Mouse (Mus musculus) myocyte (in vitro differentiated cells): ENCODE data around the gene Slit3. TPM values are rescaled to one million over a fixed set of nuclear protein-coding genes. Genes with fewer than 3 reads are reported as not detected.

Source experiments
- H3K27me3 ChIP-seq: one replicate; pipeline ENCODE4 v1.6.1; 2011; ENCODE audit not compliant: control insufficient read depth, insufficient read depth, insufficient read length
- H3K36me3 ChIP-seq: one replicate; pipeline ENCODE4 v1.6.1; 2011; ENCODE audit not compliant: control insufficient read depth, insufficient read depth
- H3K4me2 ChIP-seq: one replicate; pipeline ENCODE4 v1.6.1; 2011; ENCODE audit warnings: low read depth, control low read depth
- H3K4me3 ChIP-seq: one replicate; pipeline ENCODE4 v1.5.1; 2011; ENCODE audit warnings: mild to moderate bottlenecking, control low read depth, moderate library complexity
- H3K79me2 ChIP-seq: one replicate; pipeline ENCODE4 v1.6.1; 2011; ENCODE audit not compliant: control insufficient read depth, insufficient read depth
- H3ac ChIP-seq: one replicate; pipeline ENCODE4 v1.6.1; 2011; ENCODE audit not compliant: control insufficient read depth, insufficient read length
- CEBPB ChIP-seq: IDR thresholded peaks from 2 replicates; pipeline ENCODE4 v1.6.1; 2011; ENCODE audit warnings: mild to moderate bottlenecking, moderate library complexity; ENCODE audit not compliant: poor library complexity, insufficient read depth, severe bottlenecking
- E2F4 ChIP-seq: IDR thresholded peaks from one replicate; pipeline ENCODE4 v1.6.1; 2011; ENCODE audit warnings: mild to moderate bottlenecking, control low read depth, moderate library complexity; ENCODE audit not compliant: insufficient read depth
- MAX ChIP-seq: IDR thresholded peaks from one replicate; pipeline ENCODE4 v1.6.1; 2011; ENCODE audit warnings: low read depth, mild to moderate bottlenecking, control low read depth
- MYOD1 ChIP-seq, 3 experiments: IDR thresholded peaks; one replicate each; pipeline ENCODE4 v1.6.1; 2011; ENCODE audit warnings: control low read depth in 2 of 3, low read depth in 2 of 3, mild to moderate bottlenecking in 2 of 3, moderate library complexity in 1 of 3; ENCODE audit not compliant: insufficient read length in 2 of 3, control insufficient read depth in 1 of 3
- MYOG ChIP-seq, 3 experiments: IDR thresholded peaks; one replicate each; pipeline ENCODE4 v1.6.1; 2011; ENCODE audit warnings: control low read depth in 2 of 3, low read depth in 2 of 3, mild to moderate bottlenecking in 2 of 3; ENCODE audit not compliant: insufficient read length in 2 of 3, control insufficient read depth in 1 of 3, insufficient read depth in 1 of 3
- POLR2A ChIP-seq: IDR thresholded peaks from one replicate; pipeline ENCODE4 v1.6.1; 2011; ENCODE audit warnings: low read depth, mild to moderate bottlenecking, control low read depth, moderate library complexity; ENCODE audit not compliant: insufficient read length
- POLR2AphosphoS2 ChIP-seq: IDR thresholded peaks from one replicate; pipeline ENCODE4 v1.6.1; 2011; ENCODE audit warnings: low read depth, control low read depth; ENCODE audit not compliant: insufficient read length
- REST ChIP-seq: IDR thresholded peaks from one replicate; pipeline ENCODE4 v1.6.1; 2011; ENCODE audit warnings: mild to moderate bottlenecking, control low read depth, moderate library complexity; ENCODE audit not compliant: insufficient read depth, insufficient read length
- SRF ChIP-seq: IDR thresholded peaks from one replicate; pipeline ENCODE4 v1.6.1; 2011; ENCODE audit warnings: low read depth; ENCODE audit not compliant: control insufficient read depth, insufficient read length
- TCF12 ChIP-seq: IDR thresholded peaks from one replicate; pipeline ENCODE4 v1.6.1; 2011; ENCODE audit warnings: mild to moderate bottlenecking, control low read depth; ENCODE audit not compliant: poor library complexity, insufficient read depth, severe bottlenecking
- TCF3 ChIP-seq: IDR thresholded peaks from one replicate; pipeline ENCODE4 v1.6.1; 2011; ENCODE audit warnings: low read depth, control low read depth; ENCODE audit not compliant: insufficient read length
- USF1 ChIP-seq: IDR thresholded peaks from one replicate; pipeline ENCODE4 v1.6.1; 2011; ENCODE audit warnings: low read depth, mild to moderate bottlenecking, control low read depth, moderate library complexity
- polyA plus RNA-seq: library from polyadenylated mRNA; unstranded; fragments of >200 nt; fragmentation: generic; extraction: Trizol; gene quantifications from one replicate; pipeline ENCODE4 v1.2.1, GENCODE M21; 2012; ENCODE audit warnings: missing spikeins

The Slit3 gene
- polyA plus RNA-seq, 1 experiment = not detected

GRCm38 (mm10) chr11:35668138-35668537, 547.1 kb downstream of the Slit3 start:
- Histone ChIP-seq H3K27me3 (no peaks in the 10 kb centered on the region), H3K79me2 (no peaks in the 10 kb centered on the region), H3K4me2 (no peak overlapping the region), H3K36me3 (no peaks in the 10 kb centered on the region), H3K4me3 (no peak overlapping the region), H3ac (no peak overlapping the region)
- TF ChIP-seq SRF = no peak
- TF ChIP-seq REST = no peak
- TF ChIP-seq MYOG (IDR thresholded peaks at IDR 0.05; ENCODE audit: control insufficient read depth in 1 of 3, insufficient read depth in 1 of 3, insufficient read length in 2 of 3, low read depth in 2 of 3) = no peak
- no peak for TF ChIP-seq POLR2AphosphoS2
- TF ChIP-seq POLR2A = no peak
- no peak for TF ChIP-seq CEBPB
- TF ChIP-seq USF1 = no peak
- no peak for TF ChIP-seq MYOD1 (IDR thresholded peaks at IDR 0.05; ENCODE audit: control insufficient read depth in 1 of 3, insufficient read length in 2 of 3, low read depth in 2 of 3)
- no peak for TF ChIP-seq TCF12
- no peak for TF ChIP-seq TCF3
- no peak for TF ChIP-seq E2F4

- no peak overlapping the region for H3ac ChIP-seq
- no peaks in the 10 kb centered on the region for H3K36me3 ChIP-seq
- no peaks in the 10 kb centered on the region for H3K27me3 ChIP-seq
- H3K79me2 ChIP-seq = no peaks in the 10 kb centered on the region
- H3K4me3 ChIP-seq = no peak overlapping the region
- no peak overlapping the region for H3K4me2 ChIP-seq
- no peak for TF ChIP-seq REST
- no peak for TF ChIP-seq MYOD1 (IDR thresholded peaks at IDR 0.05; ENCODE audit: control insufficient read depth in 1 of 3, insufficient read length in 2 of 3, low read depth in 2 of 3)
- TF ChIP-seq CEBPB = no peak
- TF ChIP-seq SRF = no peak
- TF ChIP-seq POLR2A = no peak
- no peak for TF ChIP-seq TCF3
- TF ChIP-seq USF1 = no peak
- TF ChIP-seq POLR2AphosphoS2 = no peak
- TF ChIP-seq TCF12 = no peak
- TF ChIP-seq E2F4 = no peak
Observed at GRCm38 (mm10) chr11:35668750-35669149, 547.7 kb downstream of the Slit3 start.

GRCm38 (mm10) chr11:35669536-35669935, 548.5 kb downstream of the Slit3 start:
- Histone ChIP-seq H3K36me3 (no peaks in the 10 kb centered on the region), H3K79me2 (no peaks in the 10 kb centered on the region), H3ac (no peak overlapping the region), H3K27me3 (no peaks in the 10 kb centered on the region), H3K4me2 (no peak overlapping the region), H3K4me3 (no peak overlapping the region)
- TF ChIP-seq MYOG (IDR thresholded peaks at IDR 0.05; ENCODE audit: control insufficient read depth in 1 of 3, insufficient read depth in 1 of 3, insufficient read length in 2 of 3, low read depth in 2 of 3) (no peak), POLR2AphosphoS2 (no peak), SRF (no peak), USF1 (no peak), MYOD1 (IDR thresholded peaks at IDR 0.05; ENCODE audit: control insufficient read depth in 1 of 3, insufficient read length in 2 of 3, low read depth in 2 of 3) (no peak), CEBPB (no peak), E2F4 (no peak), REST (no peak), MAX (no peak), TCF3 (no peak), TCF12 (no peak), POLR2A (no peak)

- Histone ChIP-seq H3K27me3 (no peaks in the 10 kb centered on the region), H3K79me2 (no peaks in the 10 kb centered on the region), H3ac (no peak overlapping the region), H3K36me3 (no peaks in the 10 kb centered on the region), H3K4me2 (no peak overlapping the region), H3K4me3 (no peak overlapping the region)
- no peak for TF ChIP-seq REST
- TF ChIP-seq TCF12 = no peak
- TF ChIP-seq POLR2A = no peak
- TF ChIP-seq POLR2AphosphoS2 = no peak
- TF ChIP-seq E2F4 = no peak
- no peak for TF ChIP-seq MYOD1 (IDR thresholded peaks at IDR 0.05; ENCODE audit: control insufficient read depth in 1 of 3, insufficient read length in 2 of 3, low read depth in 2 of 3)
- no peak for TF ChIP-seq TCF3
- TF ChIP-seq USF1 = no peak
Observed at GRCm38 (mm10) chr11:35670181-35670580, 549.2 kb downstream of the Slit3 start.

GRCm38 (mm10) chr11:35670746-35671145, 549.7 kb downstream of the Slit3 start:
- H3K4me3 ChIP-seq = no peak overlapping the region
- no peaks in the 10 kb centered on the region for H3K36me3 ChIP-seq
- no peaks in the 10 kb centered on the region for H3K79me2 ChIP-seq
- no peak for TF ChIP-seq MAX
- TF ChIP-seq MYOG (IDR thresholded peaks at IDR 0.05; ENCODE audit: control insufficient read depth in 1 of 3, insufficient read depth in 1 of 3, insufficient read length in 2 of 3, low read depth in 2 of 3) = no peak
- TF ChIP-seq TCF12 = no peak
- TF ChIP-seq CEBPB = no peak
- TF ChIP-seq SRF = no peak
- TF ChIP-seq POLR2A = no peak
- TF ChIP-seq POLR2AphosphoS2 = no peak
- H3K4me2 ChIP-seq = no peak overlapping the region
- no peak overlapping the region for H3ac ChIP-seq
- no peaks in the 10 kb centered on the region for H3K27me3 ChIP-seq
